Mouse (Mus musculus) ES-E14 (cell line): ENCODE measurements around the gene Zbtb7a. TPM values are rescaled to one million over a fixed set of nuclear protein-coding genes. Genes with fewer than 3 reads are reported as not detected.
"Not testable (repeated sequence)": the region's sequence is repeated elsewhere in the genome, so short reads cannot be mapped to it uniquely, and the experiment has no call there.

Experiments used
- DNase-seq: peaks from one replicate; pipeline ENCODE4 v3.0.0-alpha.2; 2013; ENCODE audit warnings: low read depth, low spot score
- H3K27ac ChIP-seq: 2 replicates; pipeline ENCODE4 v1.5.1; 2012; ENCODE audit warnings: low read depth, mild to moderate bottlenecking, low read length, moderate library complexity, mixed read lengths; ENCODE audit not compliant: poor library complexity, insufficient read depth, severe bottlenecking
- H3K36me3 ChIP-seq: 2 replicates; pipeline ENCODE4 v1.6.1; 2012; ENCODE audit warnings: mild to moderate bottlenecking, low read length, moderate library complexity, mixed read lengths; ENCODE audit not compliant: control insufficient read depth, poor library complexity, insufficient read depth, severe bottlenecking
- H3K4me1 ChIP-seq, 2 experiments: fragments of 150-350 bp in 1 of 2; sonication (generic) in 1 of 2; 2 replicates each; pipeline ENCODE4 v1.6.1; 2012; ENCODE audit warnings: low read length in 2 of 2, mild to moderate bottlenecking in 1 of 2, mixed read lengths in 1 of 2; ENCODE audit not compliant: control insufficient read depth in 2 of 2, insufficient read depth in 2 of 2, poor library complexity in 1 of 2
- H3K4me3 ChIP-seq, 2 experiments: fragments of 150-350 bp in 1 of 2; sonication (generic) in 1 of 2; 2 replicates each; pipeline ENCODE4 v1.5.1; 2012; ENCODE audit warnings: low read length in 2 of 2, low read depth in 1 of 2, mild to moderate bottlenecking in 1 of 2, mixed read lengths in 1 of 2; ENCODE audit not compliant: insufficient read depth in 1 of 2, poor library complexity in 1 of 2, severe bottlenecking in 1 of 2
- H3K9ac ChIP-seq: 2 replicates; pipeline ENCODE4 v1.6.1; 2012; ENCODE audit warnings: low read depth, mild to moderate bottlenecking, low read length, mixed read lengths; ENCODE audit not compliant: poor library complexity, insufficient read depth, severe bottlenecking
- H3K9me3 ChIP-seq: fragments of 150-350 bp; sonication (generic); 2 replicates; pipeline ENCODE4 v1.6.1; 2012; ENCODE audit warnings: low read depth, mild to moderate bottlenecking, low read length; ENCODE audit not compliant: control insufficient read depth, insufficient read depth
- CHD2 ChIP-seq: IDR thresholded peaks from 2 replicates; pipeline ENCODE4 v1.6.1; 2014; ENCODE audit warnings: mild to moderate bottlenecking, low read depth, low read length, inconsistent platforms
- HCFC1 ChIP-seq: IDR thresholded peaks from 2 replicates; pipeline ENCODE4 v1.6.1; 2012; ENCODE audit warnings: low read length, inconsistent platforms, borderline replicate concordance; ENCODE audit not compliant: insufficient read depth
- MAFK ChIP-seq: IDR thresholded peaks from 2 replicates; pipeline ENCODE4 v1.6.1; 2014; ENCODE audit warnings: mild to moderate bottlenecking, low read depth, low read length, inconsistent platforms; ENCODE audit not compliant: insufficient read depth
- ZC3H11A ChIP-seq: IDR thresholded peaks from 2 replicates; pipeline ENCODE4 v1.6.1; 2012; ENCODE audit warnings: low read depth, mild to moderate bottlenecking, inconsistent platforms, low read length, borderline replicate concordance
- ZNF384 ChIP-seq: IDR thresholded peaks from 2 replicates; pipeline ENCODE4 v1.6.1; 2012; ENCODE audit warnings: low read depth, low read length, inconsistent platforms
- in situ Hi-C, 2 experiments: fragments of 600-800 bp; cut with MboI; formaldehyde crosslinking; loops; one replicate each; pipeline ENCODE4 v1.15.1; 2025; ENCODE audit warnings: low sequenced_read_pairs in 2 of 2, inconsistent platforms in 1 of 2; ENCODE audit not compliant: unreplicated experiment in 2 of 2
- total RNA-seq: library from RNA; depleted of rRNA; stranded (reverse); fragments of 300-350 nt; gene quantifications from 2 replicates; pipeline ENCODE4 v1.2.3, GENCODE M21; 2012

Zbtb7a gene
- total RNA-seq, 1 experiment = 15.7 TPM

- H3K4me3 ChIP-seq = peak overlapping the region; percentile 0 to 3; a peak in 1 of 4 replicates
- H3K27ac ChIP-seq = no peak overlapping the region; the same call in 1 of the 2 replicates
- peak overlapping the region; percentile 26; the same call in 1 of the 2 replicates for H3K9ac ChIP-seq
- H3K9me3 ChIP-seq = no peaks in the 10 kb centered on the region
- in situ Hi-C loops = no loop called here
- TF ChIP-seq CHD2 (no peak), ZC3H11A (no peak), HCFC1 (no peak), MAFK (no peak), ZNF384 (no peak)
- H3K4me1 ChIP-seq = peaks cover 0 to 13% of the 10 kb centered on the region in 2 experiments; a peak in 3 of 4 replicates
- DNase-seq = no peak
- peaks cover 56% of the 10 kb centered on the region for H3K36me3 ChIP-seq
Measured at GRCm38 (mm10) chr10:81179451-81180342, 44.7 kb downstream of the Zbtb7a start.

DNA sequence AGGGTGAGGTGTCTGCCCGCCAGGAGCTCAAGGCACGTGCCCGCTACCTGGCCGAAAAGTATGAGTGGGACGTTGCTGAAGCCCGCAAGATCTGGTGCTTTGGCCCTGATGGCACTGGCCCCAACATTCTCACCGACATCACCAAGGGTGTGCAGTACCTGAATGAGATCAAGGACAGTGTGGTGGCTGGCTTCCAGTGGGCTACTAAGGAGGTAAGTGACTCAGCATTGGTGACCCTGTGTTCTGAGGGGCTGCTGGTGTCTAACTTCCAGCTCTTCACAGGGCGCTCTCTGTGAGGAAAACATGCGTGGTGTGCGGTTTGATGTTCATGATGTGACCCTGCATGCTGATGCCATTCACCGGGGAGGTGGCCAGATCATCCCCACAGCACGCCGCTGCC, 45.9 kb downstream of the Zbtb7a start:
- Histone ChIP-seq H3K9ac (no peak overlapping the region), H3K4me1 (peaks cover 0 to 13% of the 10 kb centered on the region in 2 experiments; a peak in 3 of 4 replicates), H3K27ac (peak overlapping the region; percentile 78; the same call in 1 of the 2 replicates), H3K9me3 (no peaks in the 10 kb centered on the region), H3K36me3 (peaks cover 61% of the 10 kb centered on the region), H3K4me3 (no peak overlapping the region)
- no peak for DNase-seq
- in situ Hi-C loops = no loop called here
- TF ChIP-seq ZC3H11A (no peak), CHD2 (no peak), HCFC1 (no peak), ZNF384 (no peak), MAFK (no peak)

GRCm38 (mm10) chr10:81181860-81182259, 46.8 kb downstream of the Zbtb7a start:
- DNase-seq, in situ Hi-C loops: not testable (repeated sequence)
- peaks cover 62% of the 10 kb centered on the region for H3K36me3 ChIP-seq

DNA sequence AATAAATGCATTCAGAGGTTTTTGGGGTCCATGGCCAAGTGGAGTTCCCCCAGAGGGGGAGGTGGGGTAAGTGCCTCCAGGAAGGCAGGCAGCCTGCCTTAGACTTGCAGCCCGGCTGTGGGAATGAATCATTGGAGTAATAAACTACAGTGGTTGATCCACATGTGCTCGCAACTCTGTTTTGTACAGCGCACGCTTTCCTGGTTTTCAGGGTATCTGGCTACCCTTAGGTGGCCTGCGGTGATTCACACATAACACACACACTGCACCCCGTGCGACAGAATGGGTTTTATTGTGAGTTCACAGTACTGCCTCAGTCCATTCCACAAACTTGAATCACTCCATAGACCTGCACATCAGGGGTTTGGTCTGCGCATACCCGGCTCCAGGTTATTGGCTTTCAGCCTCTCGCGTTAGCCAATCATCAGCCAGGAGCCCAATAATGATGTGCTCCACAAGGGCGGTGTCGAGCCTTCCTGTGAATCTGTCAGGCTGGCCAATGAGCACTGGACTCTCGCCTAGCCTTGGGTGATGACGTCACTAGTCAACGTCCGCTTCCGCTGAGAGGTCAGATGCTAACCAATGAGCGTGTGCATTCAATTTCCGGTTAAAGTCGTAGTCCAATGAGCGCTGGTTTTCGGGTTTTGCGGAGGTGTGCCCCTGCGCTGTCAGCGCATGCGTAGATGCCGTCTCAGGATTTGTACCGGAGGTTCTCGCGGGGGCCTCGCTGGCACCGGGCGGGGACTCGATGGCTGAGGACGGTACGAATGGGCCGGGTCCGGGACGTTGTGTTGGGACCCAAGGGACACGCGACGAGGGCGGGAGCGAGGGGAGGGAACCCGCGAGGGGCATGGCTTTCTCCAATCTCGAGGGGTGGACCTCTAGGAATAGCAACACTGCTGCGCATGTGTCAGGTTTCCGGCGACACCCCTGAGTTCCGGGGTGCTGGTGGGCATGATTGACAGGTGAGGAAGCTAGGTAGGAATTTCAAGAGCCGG, 47.6 kb downstream of the Zbtb7a start, which contains the start of gene Dapk3:
Gene Dapk3, plus strand, starts transcription at position 670 of the 998 bp plus-strand sequence.
- in situ Hi-C loops = no loop called here

More at GRCm38 (mm10) chr10:81181860-81182259, 46.8 kb downstream of the Zbtb7a start:
- not testable (repeated sequence) for H3K9ac ChIP-seq, H3K4me3 ChIP-seq, H3K9me3 ChIP-seq
- peaks cover 0 to 13% of the 10 kb centered on the region in 2 experiments; a peak in 3 of 4 replicates for H3K4me1 ChIP-seq
- H3K27ac ChIP-seq = peak overlapping the region; percentile 35; the same call in 1 of the 2 replicates

More for the DNA sequence above, 47.6 kb downstream of the Zbtb7a start, which contains the start of gene Dapk3:
- H3K4me3 ChIP-seq = peak within 1 kb of the TSS; percentile 58 to 85
- TF ChIP-seq CHD2 (peak; percentile 85), HCFC1 (peak; percentile 59; the same call in 1 of the 2 replicates), ZNF384 (no peak)
- H3K9me3 ChIP-seq = no peaks in the 10 kb centered on the region
- H3K27ac ChIP-seq = peak within 1 kb of the TSS; percentile 91
- DNase-seq = peak; percentile 99
- H3K4me1 ChIP-seq = peaks cover 0 to 13% of the 10 kb centered on the region in 2 experiments; a peak in 3 of 4 replicates
- peaks cover 59% of the 10 kb centered on the region for H3K36me3 ChIP-seq
- H3K9ac ChIP-seq = peak within 1 kb of the TSS; percentile 96
